Mouse (Mus musculus): ENCODE measurements at regions not wholly inside any gene's neighbourhood (a gene's known extent, or its start where the extent isn't known, plus 50 kb on each side); places are given as distances from the start of the nearest gene placed in this dataset.

DNA sequence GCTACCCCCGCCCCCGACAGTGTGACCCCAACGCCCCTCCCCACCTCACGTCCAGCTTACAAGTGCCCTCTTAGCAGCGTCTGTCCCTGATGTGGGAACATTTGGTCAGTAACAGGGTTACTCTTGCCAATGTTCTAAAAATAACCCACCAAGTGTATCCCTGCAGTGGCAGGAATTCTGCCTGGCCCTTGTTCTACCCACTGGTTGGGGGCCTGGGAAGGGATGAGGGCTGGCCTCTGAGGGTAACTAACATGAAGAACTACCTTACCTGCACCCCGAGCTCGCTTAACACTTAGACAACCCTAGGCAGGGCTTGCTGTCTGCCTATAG, 56.9 kb upstream of the Casz1 start:
- TF ChIP-seq CTCF (IDR thresholded peaks at IDR 0.05; ENCODE audit: low read depth), result no peak
- TF ChIP-seq EP300 (optimal IDR thresholded peaks at IDR 0.05), result no peak
